Mouse (Mus musculus): ENCODE results near the gene Lzts3.
A peak's percentile ranks its signal among the peaks of the same experiment; 100 is the strongest.

Gene Lzts3

GRCm38 (mm10) chr2:130635847-130636246 lies 6.8 kb downstream of the Lzts3 start:
- DNase-seq (ENCODE audit: low spot score), result no peak

- DNase-seq (ENCODE audit: low spot score), result no peak
These were observed 7.7 kb downstream of the Lzts3 start for GRCm38 (mm10) chr2:130634739-130635411.

DNA sequence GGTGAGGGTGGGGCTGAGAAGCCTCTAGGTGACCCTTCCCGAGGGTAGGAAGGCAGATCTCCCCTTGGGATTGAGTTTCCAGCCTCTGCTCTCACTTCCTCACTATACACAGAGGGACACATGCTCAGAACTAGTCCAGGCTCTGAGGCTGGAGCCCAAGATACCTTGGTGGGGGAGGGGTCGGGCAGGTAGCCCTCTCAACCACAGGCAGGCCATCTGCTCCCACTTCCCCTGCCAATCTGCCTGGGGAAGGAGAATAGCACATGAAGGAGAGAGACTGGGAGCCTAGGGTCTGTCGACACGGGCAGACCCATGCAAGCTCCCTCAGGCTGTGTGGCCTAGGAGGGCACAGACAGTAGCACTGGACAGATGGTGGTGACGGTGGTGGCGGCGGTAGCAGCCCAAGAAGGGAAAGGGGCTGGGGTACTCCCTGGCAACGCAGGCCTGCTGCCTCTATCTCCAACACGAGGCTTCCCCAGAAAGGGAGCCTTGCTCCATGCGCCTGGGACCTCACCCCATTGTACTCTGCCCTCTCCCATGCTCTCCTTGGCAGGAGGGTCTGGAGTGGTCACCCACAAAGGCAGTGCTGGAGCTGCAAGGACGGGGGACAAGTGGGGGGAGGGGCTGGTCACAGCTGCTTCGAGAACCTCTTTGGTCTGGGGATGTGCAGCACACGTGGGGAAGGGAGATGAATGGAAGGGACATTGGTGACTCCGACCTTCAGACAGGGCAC lies 8.4 kb downstream of the Lzts3 start:
- no peak for DNase-seq (ENCODE audit: low spot score)

DNA sequence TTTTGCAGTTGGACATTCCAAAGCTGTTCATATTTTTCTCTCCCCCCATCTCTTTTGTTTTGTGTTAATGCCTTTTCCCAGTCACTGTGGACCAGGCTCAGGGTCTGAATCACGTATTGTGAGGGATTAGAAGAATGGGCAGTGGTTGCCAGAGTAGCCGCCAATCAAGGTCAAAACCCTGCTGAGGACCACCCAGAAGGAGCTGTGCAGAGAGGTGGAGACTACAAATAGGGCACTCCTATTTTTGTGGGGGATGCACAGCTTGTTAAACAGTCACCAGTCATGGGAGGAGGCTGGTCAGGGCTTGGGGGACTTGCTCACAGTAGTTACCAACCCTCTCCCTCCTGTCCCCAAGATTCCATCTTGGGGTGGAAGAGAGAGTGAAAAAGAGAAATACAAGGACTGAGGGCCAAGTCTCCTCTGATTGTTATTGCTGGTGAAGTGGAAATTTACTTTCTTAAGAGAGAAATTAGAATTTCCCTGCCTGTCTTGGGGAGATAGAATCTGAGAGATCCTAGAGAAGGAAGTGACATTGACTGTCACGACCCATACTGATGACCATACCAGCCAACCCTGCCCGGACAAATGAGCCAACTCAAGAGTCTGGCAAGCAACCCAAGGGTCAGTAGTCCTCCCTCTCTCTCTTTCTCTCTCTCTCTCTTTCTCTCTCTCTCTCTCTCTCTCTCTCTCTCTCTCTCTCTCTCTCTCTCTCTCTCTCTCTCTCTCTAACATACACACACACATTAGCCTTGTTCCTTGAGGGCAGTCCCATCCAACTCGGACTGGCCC lies 9.5 kb downstream of the Lzts3 start:
- DNase-seq (ENCODE audit: low spot score), result no peak

- DNase-seq (ENCODE audit: low spot score), result no peak
These were observed 10.2 kb downstream of the Lzts3 start for GRCm38 (mm10) chr2:130632416-130632815.

DNA sequence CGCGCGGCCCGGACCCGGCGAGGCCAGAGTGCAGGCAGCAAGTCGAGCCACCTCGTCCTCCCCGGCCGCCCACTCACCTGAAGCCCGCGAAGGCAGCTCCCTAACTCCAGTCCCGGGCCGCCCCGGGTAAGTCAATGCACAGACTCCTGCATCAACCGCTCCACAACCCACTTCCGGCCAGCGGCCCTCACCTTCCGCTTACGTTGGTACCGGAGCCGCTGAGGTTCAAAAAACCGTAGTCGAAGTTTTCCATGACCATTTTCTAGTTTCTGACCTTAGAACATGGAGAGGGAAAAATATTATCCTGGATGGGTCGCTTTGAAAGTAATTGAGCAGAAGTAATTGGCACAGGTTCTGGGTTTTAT lies 12.8 kb downstream of the Lzts3 start, which contains the start of the genes Fastkd5 and Ubox5:
Fastkd5 (minus strand) TSS at position 189 of the 365 bp plus-strand sequence.
Ubox5 (minus strand) TSS at position 200 of the 365 bp plus-strand sequence.
- peak; percentile 86 for DNase-seq (ENCODE audit: low spot score)

DNA sequence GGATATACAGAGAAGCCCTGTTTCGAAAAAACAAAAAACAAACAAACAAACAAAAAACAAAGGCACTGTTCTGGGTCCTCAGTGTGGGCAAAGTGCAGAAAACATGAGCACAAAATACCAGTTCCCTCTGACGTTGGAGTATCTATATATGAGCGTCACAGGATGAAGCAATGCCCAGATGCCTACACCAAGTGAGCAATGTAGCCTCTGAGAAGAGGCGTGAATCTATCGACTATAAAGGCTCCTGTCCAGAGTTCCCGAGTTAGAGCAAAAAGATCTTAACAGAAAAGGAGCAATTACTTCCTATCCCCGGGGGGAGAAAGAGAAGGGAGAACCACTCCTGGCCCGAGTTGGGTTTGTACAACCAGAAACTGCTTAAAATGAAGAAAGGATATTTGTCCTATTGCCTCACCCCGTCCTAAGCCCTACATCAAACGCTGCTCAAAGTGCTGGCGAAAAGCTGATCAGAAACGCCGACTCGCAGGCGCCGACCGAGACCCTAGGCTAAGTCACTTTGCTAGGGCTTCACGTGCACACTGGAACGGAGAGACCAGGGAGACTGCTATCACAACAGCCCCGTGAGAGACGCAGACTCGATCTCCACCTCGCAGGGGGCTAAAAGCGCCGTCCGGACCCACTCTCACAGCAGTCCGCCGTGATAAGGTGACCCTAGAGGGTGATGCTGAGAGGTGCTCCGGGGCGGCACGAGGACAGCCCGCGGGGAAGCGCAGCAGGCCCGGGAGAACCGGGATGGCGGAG lies 13.3 kb downstream of the Lzts3 start:
- no peak for DNase-seq (ENCODE audit: low spot score)

- DNase-seq (ENCODE audit: low spot score), result no peak
These were observed 14.2 kb downstream of the Lzts3 start for GRCm38 (mm10) chr2:130628424-130628823.

GRCm38 (mm10) chr2:130618972-130619371 lies 23.6 kb downstream of the Lzts3 start:
- peak; percentile 60 for DNase-seq (ENCODE audit: low spot score)

GRCm38 (mm10) chr2:130613091-130613490 lies 29.5 kb downstream of the Lzts3 start:
- DNase-seq (ENCODE audit: low spot score), result no peak

GRCm38 (mm10) chr2:130602195-130602594 lies 40.4 kb downstream of the Lzts3 start:
- DNase-seq (ENCODE audit: low spot score), result no peak

DNA sequence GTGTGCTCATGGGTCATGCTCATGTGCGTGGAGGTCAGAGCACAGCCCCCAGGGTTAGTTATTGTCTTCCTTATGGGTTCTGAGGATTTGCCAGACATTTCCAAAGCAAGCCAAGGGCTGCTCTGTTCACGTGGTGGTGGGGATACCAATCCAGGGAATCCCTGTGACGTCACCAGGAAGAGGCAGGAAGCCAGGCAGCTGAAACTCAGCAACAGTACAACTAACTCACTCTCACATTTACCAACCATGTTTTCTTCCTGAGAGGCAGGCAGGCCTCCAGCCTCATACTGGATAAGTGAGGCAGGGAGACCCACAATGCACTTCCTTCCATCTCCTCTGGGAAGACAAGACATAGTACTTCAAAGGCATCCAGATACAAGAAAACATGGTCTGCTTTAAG lies 44.2 kb downstream of the Lzts3 start:
- DNase-seq (ENCODE audit: low spot score), result no peak

GRCm38 (mm10) chr2:130597601-130598010 lies 45.0 kb downstream of the Lzts3 start:
- no peak for DNase-seq (ENCODE audit: low spot score)

DNA sequence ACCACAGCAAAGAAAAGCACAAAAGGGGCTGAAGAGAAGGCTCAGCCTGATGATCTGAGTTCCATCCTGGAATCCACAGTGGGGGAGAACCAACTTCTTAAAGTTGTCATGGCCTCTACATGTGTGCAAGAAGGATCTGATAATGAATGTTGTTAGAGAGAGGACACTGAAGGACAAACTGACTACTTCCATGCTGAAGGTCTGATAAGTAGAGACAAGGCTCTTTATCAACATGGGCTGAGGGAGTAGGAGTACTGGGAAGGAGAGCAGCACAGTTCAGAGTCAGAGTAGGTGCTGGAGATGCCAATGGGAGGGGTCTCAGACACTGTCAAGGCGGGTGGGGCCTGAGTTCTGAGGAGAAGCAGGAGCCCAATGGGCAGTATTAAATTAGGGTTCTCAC lies 47.0 kb downstream of the Lzts3 start:
- DNase-seq (ENCODE audit: low spot score), result no peak

- no peak for DNase-seq (ENCODE audit: low spot score)
These were observed 51.6 kb downstream of the Lzts3 start for GRCm38 (mm10) chr2:130591016-130591415.

DNA sequence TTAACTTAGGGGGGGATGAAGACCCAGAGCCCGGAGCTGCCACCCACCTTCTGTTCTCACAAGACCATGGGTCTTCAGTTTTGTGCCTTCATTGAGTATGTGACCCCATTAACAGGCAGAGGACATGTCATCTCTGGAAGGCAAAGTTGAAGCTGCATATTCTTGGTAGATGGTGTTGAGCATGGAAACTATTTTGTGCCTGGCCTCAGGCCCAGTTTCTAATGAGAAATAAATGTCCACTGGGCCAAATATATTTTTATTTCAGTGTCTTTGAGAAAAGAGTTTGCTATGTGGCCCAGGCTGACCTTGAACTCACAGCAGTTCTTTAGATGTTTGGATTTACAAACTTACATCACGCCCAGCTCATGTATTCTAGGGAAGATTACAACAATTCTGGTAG lies 52.8 kb downstream of the Lzts3 start:
- no peak for DNase-seq (ENCODE audit: low spot score)

- DNase-seq (ENCODE audit: low spot score), result no peak
These were observed 53.4 kb downstream of the Lzts3 start for GRCm38 (mm10) chr2:130589157-130589556.

DNA sequence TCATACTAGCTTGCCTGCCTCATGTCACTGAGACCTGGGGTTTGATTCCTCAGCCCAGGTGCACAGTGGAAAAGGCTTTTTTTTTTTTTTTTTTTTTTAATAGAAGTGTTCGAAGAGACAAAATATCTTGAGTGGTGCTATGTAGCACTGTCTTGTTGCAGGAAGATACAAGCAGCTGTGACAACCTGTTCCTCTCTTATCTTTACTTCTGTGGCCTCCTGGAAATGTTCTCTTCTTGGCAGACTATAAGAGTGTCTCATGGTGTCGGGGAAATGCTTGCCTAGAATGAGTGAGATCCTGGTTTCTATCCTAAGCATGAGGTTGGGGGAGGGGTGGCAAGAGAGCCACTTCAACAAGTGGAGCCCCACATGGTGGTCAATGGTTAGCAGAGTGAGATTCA lies 54.2 kb downstream of the Lzts3 start:
- DNase-seq (ENCODE audit: low spot score), result no peak

GRCm38 (mm10) chr2:130586016-130586415 lies 56.6 kb downstream of the Lzts3 start:
- no peak for DNase-seq (ENCODE audit: low spot score)

GRCm38 (mm10) chr2:130583902-130584560 lies 58.6 kb downstream of the Lzts3 start:
- DNase-seq (ENCODE audit: low spot score), result no peak

Data from yolk sac, embryonic 10.5 days (tissue).